Mouse (Mus musculus) bone marrow, adult 2 months (tissue): ENCODE results near the gene Gstm5.

Experiments used
- CTCF ChIP-seq: fragments of 200-500 bp; IDR thresholded peaks from 2 replicates; pipeline ENCODE4 v1.5.1; 2011; ENCODE audit warnings: low read length, control low read depth; ENCODE audit not compliant: control insufficient read depth, insufficient read depth
- POLR2A ChIP-seq: fragments of 200-500 bp; IDR thresholded peaks from 2 replicates; pipeline ENCODE4 v1.6.1; 2011; ENCODE audit warnings: low read depth, mild to moderate bottlenecking, control low read depth, low read length, borderline replicate concordance; ENCODE audit not compliant: control insufficient read depth

- TF ChIP-seq CTCF (no peak), POLR2A (no peak)
Measured at GRCm38 (mm10) chr3:107898691-107899090, 3.1 kb downstream of the Gstm5 start.
